Mouse (Mus musculus) heart, embryonic 16.5 days (tissue): Measurements from ENCODE around the gene Cerk. TPM values are rescaled to one million over a fixed set of nuclear protein-coding genes. Genes with fewer than 3 reads are reported as not detected.

Experiments used
- ATAC-seq: fragments of 200-750 bp; cut with Nextera tagmentation; replicated peaks from 2 replicates; pipeline ENCODE4 v1.8.0; 2017; ENCODE audit warnings: moderate number of reproducible peaks; ENCODE audit not compliant: insufficient read depth, low FRiP score; ENCODE audit errors: extremely low read depth
- H3K27ac ChIP-seq: fragments of 300-500 bp; sonication (generic); 2 replicates; pipeline ENCODE4 v1.5.1; 2014; ENCODE audit warnings: mild to moderate bottlenecking, low read length, control low read depth, moderate library complexity
- H3K27me3 ChIP-seq: fragments of 300-500 bp; sonication (generic); 2 replicates; pipeline ENCODE4 v1.6.1; 2014; ENCODE audit warnings: low read length, mixed read lengths; ENCODE audit not compliant: control insufficient read depth, insufficient read depth
- H3K36me3 ChIP-seq: fragments of 300-500 bp; sonication (generic); 2 replicates; pipeline ENCODE4 v1.6.1; 2014; ENCODE audit not compliant: control insufficient read depth, insufficient read depth
- H3K4me1 ChIP-seq: fragments of 300-500 bp; sonication (generic); 2 replicates; pipeline ENCODE4 v1.6.1; 2014; ENCODE audit warnings: low read length, mixed read lengths; ENCODE audit not compliant: control insufficient read depth, insufficient read depth
- H3K4me2 ChIP-seq: fragments of 300-500 bp; sonication (generic); 2 replicates; pipeline ENCODE4 v1.6.1; 2014; ENCODE audit warnings: low read depth, mild to moderate bottlenecking, control low read depth, low read length
- H3K4me3 ChIP-seq: fragments of 300-500 bp; sonication (generic); 2 replicates; pipeline ENCODE4 v1.5.1; 2014; ENCODE audit warnings: mild to moderate bottlenecking, control low read depth, low read length
- H3K9ac ChIP-seq: fragments of 300-500 bp; sonication (generic); 2 replicates; pipeline ENCODE4 v1.6.1; 2014; ENCODE audit warnings: low read length, control low read depth
- H3K9me3 ChIP-seq: fragments of 300-500 bp; sonication (generic); replicated peaks from 2 replicates; pipeline ENCODE4 v1.6.1; 2016; ENCODE audit warnings: low read length; ENCODE audit not compliant: control insufficient read depth
- whole genome bisulfite sequencing: fragments of 180-500 bp; shearing (Covaris S2); extraction: QIAGEN DNeasy Blood & Tissue Kit; methylation state at CpG from one replicate; pipeline ENCODE4 v1.1.7; 2014; 5-methylcytosine and 5-hydroxymethylcytosine counted together
- polyA plus RNA-seq: library from polyadenylated mRNA; unstranded; fragments of >200 nt; fragmentation: Nextera tagmentation; extraction: Ambion mirVana; gene quantifications from 2 replicates; pipeline ENCODE4 v1.2.1, GENCODE M21; 2015

Cerk gene
- polyA plus RNA-seq, 1 experiment from 2014 or later, result 18.7 TPM

- no peaks in the 10 kb centered on the region for H3K27me3 ChIP-seq
- H3K4me1 ChIP-seq, result peaks cover 11% of the 10 kb centered on the region; the same call in 1 of the 2 replicates
- H3K27ac ChIP-seq, result no peak overlapping the region
- no peaks in the 10 kb centered on the region for H3K9me3 ChIP-seq
- H3K9ac ChIP-seq, result no peak overlapping the region
- H3K36me3 ChIP-seq, result peaks cover 49% of the 10 kb centered on the region
- 81% methylated on average over 4 of the region's 4 CpGs for WGBS
- H3K4me3 ChIP-seq, result no peak overlapping the region
- no peak for ATAC-seq
- H3K4me2 ChIP-seq, result no peak overlapping the region
These were observed 62.5 kb downstream of the Cerk start for GRCm38 (mm10) chr15:86123409-86123808.

- H3K4me3 ChIP-seq, result no peak overlapping the region
- peaks cover 20% of the 10 kb centered on the region for H3K4me1 ChIP-seq
- peaks cover 41% of the 10 kb centered on the region for H3K36me3 ChIP-seq
- 75% methylated on average over 9 of the region's 9 CpGs for whole genome bisulfite sequencing
- no peaks in the 10 kb centered on the region for H3K9me3 ChIP-seq
- 0 out of 2 replicates have a peak overlapping the region, but pooled peaks have one; percentile 5 for H3K27ac ChIP-seq
- H3K27me3 ChIP-seq, result no peaks in the 10 kb centered on the region
- ATAC-seq, result no peak
- H3K9ac ChIP-seq, result no peak overlapping the region
- H3K4me2 ChIP-seq, result no peak overlapping the region
These were observed 63.5 kb downstream of the Cerk start for GRCm38 (mm10) chr15:86122261-86122949.

GRCm38 (mm10) chr15:86119186-86119585, 66.8 kb downstream of the Cerk start:
- no peaks in the 10 kb centered on the region for H3K9me3 ChIP-seq
- no peak overlapping the region for H3K9ac ChIP-seq
- H3K4me1 ChIP-seq, result peaks cover 38% of the 10 kb centered on the region
- H3K4me3 ChIP-seq, result no peak overlapping the region
- H3K36me3 ChIP-seq, result peaks cover 32% of the 10 kb centered on the region
- H3K27ac ChIP-seq, result no peak overlapping the region
- no peak overlapping the region for H3K4me2 ChIP-seq
- 85% methylated on average over 7 of the region's 7 CpGs for WGBS
- no peaks in the 10 kb centered on the region for H3K27me3 ChIP-seq
- no peak for ATAC-seq

- 54% methylated on average over 15 of the region's 15 CpGs for WGBS
These were observed 68.5 kb downstream of the Cerk start for GRCm38 (mm10) chr15:86117115-86118100.

GRCm38 (mm10) chr15:86116421-86116820, 69.5 kb downstream of the Cerk start:
- Histone ChIP-seq H3K9me3 (no peaks in the 10 kb centered on the region), H3K27ac (peak overlapping the region; percentile 68), H3K4me1 (peaks cover 52% of the 10 kb centered on the region), H3K36me3 (peaks cover 17% of the 10 kb centered on the region), H3K27me3 (no peaks in the 10 kb centered on the region), H3K9ac (peak overlapping the region; percentile 55), H3K4me3 (no peak overlapping the region), H3K4me2 (peak overlapping the region; percentile 11; the same call in 1 of the 2 replicates)
- no peak for ATAC-seq
- WGBS, result 35% methylated on average over 5 of the region's 5 CpGs

More at GRCm38 (mm10) chr15:86117115-86118100, 68.5 kb downstream of the Cerk start:
- H3K4me2 ChIP-seq, result no peak overlapping the region
- no peaks in the 10 kb centered on the region for H3K27me3 ChIP-seq
- H3K4me1 ChIP-seq, result peaks cover 49% of the 10 kb centered on the region
- ATAC-seq, result no peak
- H3K36me3 ChIP-seq, result peaks cover 21% of the 10 kb centered on the region
- H3K9ac ChIP-seq, result peak overlapping the region; percentile 2; the same call in 1 of the 2 replicates
- H3K9me3 ChIP-seq, result no peaks in the 10 kb centered on the region
- peak overlapping the region; percentile 68 for H3K27ac ChIP-seq
- H3K4me3 ChIP-seq, result no peak overlapping the region

- no peaks in the 10 kb centered on the region for H3K27me3 ChIP-seq
- H3K36me3 ChIP-seq, result peaks cover under 1% of the 10 kb centered on the region
- peak overlapping the region; percentile 36 for H3K4me2 ChIP-seq
- 20% methylated on average over 9 of the region's 9 CpGs for WGBS
- peaks cover 79% of the 10 kb centered on the region for H3K4me1 ChIP-seq
- H3K9ac ChIP-seq, result peak overlapping the region; percentile 52
- H3K4me3 ChIP-seq, result no peak overlapping the region
- no peaks in the 10 kb centered on the region for H3K9me3 ChIP-seq
- peak overlapping the region; percentile 88 for H3K27ac ChIP-seq
- no peak for ATAC-seq
These were observed 72.6 kb downstream of the Cerk start for GRCm38 (mm10) chr15:86113342-86113710.

- no peak for ATAC-seq
- Histone ChIP-seq H3K4me1 (peaks cover 79% of the 10 kb centered on the region), H3K4me2 (peak overlapping the region; percentile 36), H3K9ac (peak overlapping the region; percentile 52), H3K36me3 (no peaks in the 10 kb centered on the region), H3K27me3 (no peaks in the 10 kb centered on the region), H3K27ac (peak overlapping the region; percentile 88), H3K9me3 (no peaks in the 10 kb centered on the region), H3K4me3 (no peak overlapping the region)
- WGBS, result 21% methylated on average over 10 of the region's 10 CpGs
These were observed 73.1 kb downstream of the Cerk start for GRCm38 (mm10) chr15:86112707-86113341.

- ATAC-seq, result no peak
- Histone ChIP-seq H3K4me3 (peak overlapping the region; percentile 23; the same call in 1 of the 2 replicates), H3K4me1 (peaks cover 79% of the 10 kb centered on the region), H3K36me3 (no peaks in the 10 kb centered on the region), H3K9ac (peak overlapping the region; percentile 60), H3K27ac (peak overlapping the region; percentile 98), H3K27me3 (no peaks in the 10 kb centered on the region), H3K9me3 (no peaks in the 10 kb centered on the region), H3K4me2 (peak overlapping the region; percentile 51)
- WGBS, result 70% methylated on average over 10 of the region's 10 CpGs
These were observed 75.4 kb downstream of the Cerk start for GRCm38 (mm10) chr15:86110361-86111103.
